Mouse (Mus musculus) liver, postnatal 0 days (tissue): ENCODE measurements around the gene Sash1. TPM values are rescaled to one million over a fixed set of nuclear protein-coding genes. Genes with fewer than 3 reads are reported as not detected.

Source experiments
- ATAC-seq: fragments of 200-750 bp; cut with Nextera tagmentation; 2 replicates; pipeline ENCODE4 v1.8.0; 2017; ENCODE audit warnings: mild to moderate bottlenecking, moderate library complexity
- DNase-seq: peaks from one replicate; pipeline ENCODE4 v3.0.0-alpha.2; 2016
- H3K27ac ChIP-seq: fragments of 300-500 bp; sonication (generic); 2 replicates; pipeline ENCODE4 v1.5.1; 2014; ENCODE audit warnings: antibody characterized with exemption, moderate library complexity, mild to moderate bottlenecking, low read depth
- H3K27me3 ChIP-seq: fragments of 300-500 bp; sonication (generic); 2 replicates; pipeline ENCODE4 v1.6.1; 2014; ENCODE audit warnings: low read length, control low read depth, mixed read lengths; ENCODE audit not compliant: insufficient read depth
- H3K36me3 ChIP-seq: fragments of 300-500 bp; sonication (generic); replicated peaks from 2 replicates; pipeline ENCODE4 v1.6.1; 2014; ENCODE audit warnings: mild to moderate bottlenecking, control low read depth, low read length, moderate library complexity, mixed read lengths; ENCODE audit not compliant: insufficient read depth
- H3K4me1 ChIP-seq: fragments of 300-500 bp; sonication (generic); 2 replicates; pipeline ENCODE4 v1.6.1; 2014; ENCODE audit warnings: antibody characterized with exemption, mild to moderate bottlenecking, control low read depth; ENCODE audit not compliant: insufficient read depth
- H3K4me2 ChIP-seq: fragments of 300-500 bp; sonication (generic); 2 replicates; pipeline ENCODE4 v1.6.1; 2014; ENCODE audit warnings: low read depth, mild to moderate bottlenecking, low read length, moderate library complexity, mixed read lengths
- H3K4me3 ChIP-seq: fragments of 300-500 bp; sonication (generic); 2 replicates; pipeline ENCODE4 v1.5.1; 2014; ENCODE audit warnings: low read depth, low read length
- H3K9ac ChIP-seq: fragments of 300-500 bp; sonication (generic); replicated peaks from 2 replicates; pipeline ENCODE4 v1.6.1; 2014; ENCODE audit warnings: mild to moderate bottlenecking, moderate library complexity
- H3K9me3 ChIP-seq: fragments of 300-500 bp; sonication (generic); 2 replicates; pipeline ENCODE4 v1.6.1; 2016; ENCODE audit warnings: mild to moderate bottlenecking, control low read depth, low read length, mixed read lengths
- CTCF ChIP-seq: sonication (generic); IDR thresholded peaks from 2 replicates; pipeline ENCODE4 v1.5.1; 2016; ENCODE audit warnings: antibody characterized with exemption, low read depth
- EP300 ChIP-seq: IDR thresholded peaks from 2 replicates; pipeline ENCODE4 v1.6.1; 2016; ENCODE audit warnings: antibody characterized with exemption, low read depth, mild to moderate bottlenecking
- WGBS: fragments of 180-500 bp; shearing (Covaris S2); extraction: QIAGEN DNeasy Blood & Tissue Kit; methylation state at CpG from one replicate; pipeline ENCODE4 v1.1.7; 2014; ENCODE audit not compliant: insufficient replicate concordance; 5-methylcytosine and 5-hydroxymethylcytosine counted together
- polyA plus RNA-seq: library from polyadenylated mRNA; unstranded; fragments of >200 nt; fragmentation: Nextera tagmentation; extraction: Ambion mirVana; gene quantifications from 2 replicates; pipeline ENCODE4 v1.2.1, GENCODE M21; 2015

The Sash1 gene
- polyA plus RNA-seq, 1 experiment from 2014 or later = 1.9 TPM

- Histone ChIP-seq H3K36me3 (no peaks in the 10 kb centered on the region), H3K4me3 (no peak overlapping the region), H3K27ac (no peak overlapping the region), H3K9ac (no peak overlapping the region), H3K27me3 (no peaks in the 10 kb centered on the region), H3K9me3 (no peaks in the 10 kb centered on the region), H3K4me2 (no peak overlapping the region), H3K4me1 (peaks cover 13% of the 10 kb centered on the region)
- WGBS = 74% methylated on average over 10 of the region's 10 CpGs
- DNase-seq (no peak), ATAC-seq (no peak)
- TF ChIP-seq CTCF (no peak), EP300 (no peak)
These were observed 43.1 kb upstream of the Sash1 start for GRCm38 (mm10) chr10:8928775-8929647.

- ATAC-seq (no peak), DNase-seq (no peak)
- TF ChIP-seq CTCF = no peak
- TF ChIP-seq EP300 = no peak
These were observed 42.4 kb upstream of the Sash1 start for GRCm38 (mm10) chr10:8928261-8928660.

GRCm38 (mm10) chr10:8926906-8927305, 41.0 kb upstream of the Sash1 start:
- H3K27me3 ChIP-seq = no peaks in the 10 kb centered on the region
- no peak overlapping the region for H3K4me2 ChIP-seq
- no peaks in the 10 kb centered on the region for H3K9me3 ChIP-seq
- 69% methylated on average over 3 of the region's 3 CpGs for WGBS
- H3K36me3 ChIP-seq = no peaks in the 10 kb centered on the region
- no peak overlapping the region for H3K27ac ChIP-seq
- TF ChIP-seq CTCF (no peak), EP300 (no peak)
- DNase-seq (no peak), ATAC-seq (no peak)
- peaks cover 7% of the 10 kb centered on the region for H3K4me1 ChIP-seq
- no peak overlapping the region for H3K9ac ChIP-seq
- no peak overlapping the region for H3K4me3 ChIP-seq

More at GRCm38 (mm10) chr10:8928261-8928660, 42.4 kb upstream of the Sash1 start:
- H3K36me3 ChIP-seq = no peaks in the 10 kb centered on the region
- no peak overlapping the region for H3K4me2 ChIP-seq
- no peak overlapping the region for H3K4me3 ChIP-seq
- H3K27me3 ChIP-seq = no peaks in the 10 kb centered on the region
- H3K27ac ChIP-seq = no peak overlapping the region
- H3K9ac ChIP-seq = no peak overlapping the region
- H3K9me3 ChIP-seq = no peaks in the 10 kb centered on the region
- peaks cover 7% of the 10 kb centered on the region for H3K4me1 ChIP-seq

GRCm38 (mm10) chr10:8926295-8926694, 40.4 kb upstream of the Sash1 start:
- H3K4me2 ChIP-seq = no peak overlapping the region
- no peaks in the 10 kb centered on the region for H3K9me3 ChIP-seq
- no peaks in the 10 kb centered on the region for H3K36me3 ChIP-seq
- H3K9ac ChIP-seq = no peak overlapping the region
- TF ChIP-seq EP300 (no peak), CTCF (no peak)
- no peak for DNase-seq
- peaks cover 7% of the 10 kb centered on the region for H3K4me1 ChIP-seq
- ATAC-seq = no peak
- no peaks in the 10 kb centered on the region for H3K27me3 ChIP-seq
- 41% methylated on average over 3 of the region's 3 CpGs for WGBS
- no peak overlapping the region for H3K4me3 ChIP-seq
- no peak overlapping the region for H3K27ac ChIP-seq

GRCm38 (mm10) chr10:8925299-8925698, 39.4 kb upstream of the Sash1 start:
- H3K4me1 ChIP-seq = peaks cover 7% of the 10 kb centered on the region
- DNase-seq (no peak), ATAC-seq (peak; percentile 35; the same call in 1 of the 2 replicates)
- WGBS = 18% methylated on average over 5 of the region's 5 CpGs
- 0 out of 2 replicates have a peak overlapping the region, but pooled peaks have one; percentile 1 for H3K4me2 ChIP-seq
- H3K4me3 ChIP-seq = no peak overlapping the region
- no peaks in the 10 kb centered on the region for H3K9me3 ChIP-seq
- H3K27ac ChIP-seq = no peak overlapping the region
- H3K27me3 ChIP-seq = no peaks in the 10 kb centered on the region
- no peak for TF ChIP-seq CTCF
- peak; percentile 17; the same call in 1 of the 2 replicates for TF ChIP-seq EP300
- no peaks in the 10 kb centered on the region for H3K36me3 ChIP-seq
- H3K9ac ChIP-seq = no peak overlapping the region

GRCm38 (mm10) chr10:8921098-8921693, 35.3 kb upstream of the Sash1 start:
- H3K4me2 ChIP-seq = no peak overlapping the region
- no peak for TF ChIP-seq EP300
- H3K4me3 ChIP-seq = no peak overlapping the region
- no peak overlapping the region for H3K9ac ChIP-seq
- H3K27ac ChIP-seq = no peak overlapping the region
- no peaks in the 10 kb centered on the region for H3K27me3 ChIP-seq
- no peaks in the 10 kb centered on the region for H3K36me3 ChIP-seq
- DNase-seq (no peak), ATAC-seq (no peak)
- no peaks in the 10 kb centered on the region for H3K9me3 ChIP-seq
- no peaks in the 10 kb centered on the region; the same call in 1 of the 2 replicates for H3K4me1 ChIP-seq
- WGBS = 70% methylated on average over 11 of the region's 11 CpGs
